31 mouse cellular contexts compared by ENCODE assay signal in genomic region chr10:33082961-33083626, GRCm38 (mm10). TPM values are rescaled to one million over a fixed set of nuclear protein-coding genes. Genes with fewer than 3 reads are reported as not detected.
DNase-seq lines count a peak whose midpoint lies in the region; ATAC-seq and TF ChIP-seq lines count a peak whose summit lies in the region.
"Had no signal": no experiment of that assay in that cellular context is flagged by ENCODE, and none has a peak within 500 bp of the region (broad histone marks: within the 10 kb centered on the region; RNA-seq: fewer than 3 reads in every experiment).

No protein-coding gene starts in this region.

- 0 out of 2 replicates have a peak, but pooled peaks have one; percentile 7 for ATAC-seq in forebrain, embryonic 14.5 days
- no peak for ATAC-seq in forebrain, embryonic 16.5 days
- peak; percentile 55; the same call in 1 of the 2 replicates for ATAC-seq in heart, embryonic 12.5 days (ENCODE audit: insufficient number of reproducible peaks, low FRiP score)
- ATAC-seq in hindbrain, embryonic 11.5 days (ENCODE audit: low FRiP score), result no peak
- ATAC-seq: CD4-positive, CD25-positive, alpha-beta regulatory T cell, adult 4 months; hindbrain, embryonic 16.5 days; intestine, embryonic 16.5 days; Patski had no signal

- no peak overlapping the region for H3K4me3 ChIP-seq in forebrain, embryonic 14.5 days (ENCODE audit: low read depth, low read length)
- H3K4me3 ChIP-seq in forebrain, embryonic 16.5 days (replicated peaks; ENCODE audit: low read length), result no peak overlapping the region
- peak overlapping the region; percentile 45 for H3K4me3 ChIP-seq in heart, embryonic 12.5 days
- peak overlapping the region; percentile 14 for H3K4me3 ChIP-seq in myocyte
- H3K4me3 ChIP-seq in hindbrain, embryonic 11.5 days (ENCODE audit: low read depth, low read length), result no peak overlapping the region
- H3K4me3 ChIP-seq: embryonic facial prominence, embryonic 13.5 days; kidney, embryonic 15.5 days; left cerebral cortex, adult 2 months; limb, embryonic 12.5 days; liver, embryonic 13.5 days; midbrain, embryonic 10.5 days; neural tube, embryonic 12.5 days had no signal

- H3ac ChIP-seq in myocyte (ENCODE audit: control insufficient read depth, insufficient read length), result no peak overlapping the region

- 89% methylated on average over 1 of the region's 1 CpGs for whole genome bisulfite sequencing in forebrain, embryonic 14.5 days
- 92% methylated on average over 1 of the region's 1 CpGs for WGBS in forebrain, embryonic 16.5 days
- 51% methylated on average over 1 of the region's 1 CpGs for WGBS in heart, embryonic 12.5 days
- WGBS in hindbrain, embryonic 11.5 days, result 90% methylated on average over 1 of the region's 1 CpGs

- H3K9ac ChIP-seq in forebrain, embryonic 14.5 days (ENCODE audit: low read length), result no peak overlapping the region
- no peak overlapping the region for H3K9ac ChIP-seq in forebrain, embryonic 16.5 days (replicated peaks; ENCODE audit: low read depth, low read length)
- H3K9ac ChIP-seq in heart, embryonic 12.5 days, result peak overlapping the region; percentile 60
- H3K9ac ChIP-seq in hindbrain, embryonic 11.5 days (ENCODE audit: low read depth, low read length), result no peak overlapping the region
- H3K9ac ChIP-seq: embryonic facial prominence, embryonic 13.5 days; kidney, embryonic 15.5 days; limb, embryonic 12.5 days; liver, embryonic 13.5 days; lung, embryonic 14.5 days; neural tube, embryonic 12.5 days had no signal

- H3K36me3 ChIP-seq in forebrain, embryonic 14.5 days (ENCODE audit: control insufficient read depth, insufficient read depth, low read length), result no peaks in the 10 kb centered on the region
- H3K36me3 ChIP-seq in forebrain, embryonic 16.5 days (ENCODE audit: control insufficient read depth, insufficient read depth), result no peaks in the 10 kb centered on the region
- no peaks in the 10 kb centered on the region for H3K36me3 ChIP-seq in heart, embryonic 12.5 days
- H3K36me3 ChIP-seq in myocyte (ENCODE audit: control insufficient read depth, insufficient read depth), result no peaks in the 10 kb centered on the region
- no peaks in the 10 kb centered on the region for H3K36me3 ChIP-seq in hindbrain, embryonic 11.5 days (ENCODE audit: control insufficient read depth, insufficient read depth, low read length)
- H3K36me3 ChIP-seq: embryonic facial prominence, embryonic 13.5 days; kidney, embryonic 15.5 days; limb, embryonic 12.5 days; liver, embryonic 13.5 days; midbrain, embryonic 10.5 days; neural tube, embryonic 12.5 days had no signal

- no peaks in the 10 kb centered on the region for H3K9me3 ChIP-seq in forebrain, embryonic 14.5 days (replicated peaks; ENCODE audit: control insufficient read depth, low read length)
- no peaks in the 10 kb centered on the region for H3K9me3 ChIP-seq in forebrain, embryonic 16.5 days (ENCODE audit: control insufficient read depth, low read length)
- H3K9me3 ChIP-seq in heart, embryonic 12.5 days (replicated peaks), result no peaks in the 10 kb centered on the region
- H3K9me3 ChIP-seq in hindbrain, embryonic 11.5 days (ENCODE audit: control insufficient read depth, low read length), result no peaks in the 10 kb centered on the region
- H3K9me3 ChIP-seq: embryonic facial prominence, embryonic 13.5 days; kidney, embryonic 15.5 days; limb, embryonic 12.5 days; liver, embryonic 13.5 days; midbrain, embryonic 10.5 days; neural tube, embryonic 12.5 days had no signal

- H3K4me2 ChIP-seq in forebrain, embryonic 14.5 days (ENCODE audit: low read length), result no peak overlapping the region
- no peak overlapping the region for H3K4me2 ChIP-seq in forebrain, embryonic 16.5 days (ENCODE audit: low read length)
- H3K4me2 ChIP-seq in heart, embryonic 12.5 days, result peak overlapping the region; percentile 46
- peak overlapping the region; percentile 66 for H3K4me2 ChIP-seq in myocyte (ENCODE audit: low read depth)
- H3K4me2 ChIP-seq in hindbrain, embryonic 11.5 days (replicated peaks; ENCODE audit: low read depth, low read length), result no peak overlapping the region
- H3K4me2 ChIP-seq: embryonic facial prominence, embryonic 13.5 days; kidney, embryonic 15.5 days; limb, embryonic 12.5 days; liver, embryonic 13.5 days; lung, embryonic 14.5 days; neural tube, embryonic 12.5 days had no signal

- DNase-seq in forebrain, embryonic 14.5 days (ENCODE audit: low spot score), result no peak
- DNase-seq in heart, adult 18-20 months, result peak; percentile 36
- DNase-seq in heart, postnatal 25 days (ENCODE audit: low spot score), result no peak
- DNase-seq in left cerebral cortex, adult 9 months (ENCODE audit: low spot score in 2 of 2), result no peak
- no peak for DNase-seq in hindbrain, embryonic 11.5 days (ENCODE audit: low spot score)
- DNase-seq: adrenal gland, adult 8-10 months; cerebellum, postnatal 14 days; kidney, postnatal 4 days; layer of hippocampus, adult 9-11 months; liver, embryonic 13.5 days; lung, postnatal 4 days; right cerebral cortex, adult 18-20 months; thymus, postnatal 14 days had no signal

- TF ChIP-seq POLR2A in myocyte (IDR thresholded peaks at IDR 0.05; ENCODE audit: insufficient read length, low read depth), result no peak

- no peak overlapping the region for H3K27ac ChIP-seq in forebrain, embryonic 14.5 days (ENCODE audit: low read depth, low read length)
- no peak overlapping the region for H3K27ac ChIP-seq in forebrain, embryonic 16.5 days (ENCODE audit: low read length)
- peak overlapping the region; percentile 93 for H3K27ac ChIP-seq in heart, embryonic 12.5 days (ENCODE audit: poor library complexity, severe bottlenecking)
- no peak overlapping the region for H3K27ac ChIP-seq in hindbrain, embryonic 11.5 days (ENCODE audit: low read depth, low read length)
- H3K27ac ChIP-seq: embryonic facial prominence, embryonic 13.5 days; kidney, embryonic 15.5 days; left cerebral cortex, adult 2 months; limb, embryonic 12.5 days; liver, embryonic 13.5 days; midbrain, embryonic 10.5 days; neural tube, embryonic 12.5 days had no signal

- H3K4me1 ChIP-seq in forebrain, embryonic 14.5 days (ENCODE audit: control insufficient read depth, insufficient read depth, low read length), result 0 out of 2 replicates have a peak, but pooled peaks cover 2% of the 10 kb centered on the region
- H3K4me1 ChIP-seq in forebrain, embryonic 16.5 days (replicated peaks; ENCODE audit: control insufficient read depth, insufficient read depth, low read length), result peaks cover 7% of the 10 kb centered on the region
- H3K4me1 ChIP-seq in heart, embryonic 12.5 days (replicated peaks), result no peaks in the 10 kb centered on the region
- H3K4me1 ChIP-seq in hindbrain, embryonic 11.5 days (replicated peaks; ENCODE audit: control insufficient read depth, insufficient read depth, low read length), result no peaks in the 10 kb centered on the region
- H3K4me1 ChIP-seq: embryonic facial prominence, embryonic 13.5 days; kidney, embryonic 15.5 days; limb, embryonic 12.5 days; liver, embryonic 13.5 days; midbrain, embryonic 10.5 days; neural tube, embryonic 12.5 days had no signal

- intact Hi-C loops in heart, postnatal 25 days (cut with DNase I), result loop anchor here (10.0 kb wide), 2 partner anchors 172 to 188 kb away; partner anchors contain the start of gene Nkain2

- H3K27me3 ChIP-seq in forebrain, embryonic 14.5 days (replicated peaks; ENCODE audit: control insufficient read depth, insufficient read depth, low read length), result no peaks in the 10 kb centered on the region
- H3K27me3 ChIP-seq in forebrain, embryonic 16.5 days (replicated peaks; ENCODE audit: control insufficient read depth, insufficient read depth, low read length), result no peaks in the 10 kb centered on the region
- no peaks in the 10 kb centered on the region for H3K27me3 ChIP-seq in heart, embryonic 12.5 days (replicated peaks)
- no peaks in the 10 kb centered on the region for H3K27me3 ChIP-seq in myocyte (ENCODE audit: control insufficient read depth, insufficient read depth, insufficient read length)
- H3K27me3 ChIP-seq in hindbrain, embryonic 11.5 days (ENCODE audit: control insufficient read depth, insufficient read depth, low read length), result no peaks in the 10 kb centered on the region
- H3K27me3 ChIP-seq: embryonic facial prominence, embryonic 13.5 days; kidney, embryonic 15.5 days; limb, embryonic 12.5 days; liver, embryonic 13.5 days; neural tube, embryonic 12.5 days; Patski had no signal

- no peaks in the 10 kb centered on the region for H3K79me2 ChIP-seq in myocyte (ENCODE audit: control insufficient read depth, insufficient read depth)

TF ChIP-seq in myocyte, 11 proteins besides CTCF, POLR2A, EP300 and RAD21:
- peak; percentile 86 for TF ChIP-seq SRF (IDR thresholded peaks at IDR 0.05; ENCODE audit: control insufficient read depth, insufficient read length, low read depth)
- TF ChIP-seq MAX (IDR thresholded peaks at IDR 0.05; ENCODE audit: low read depth), result no peak

RNA-seq across cellular contexts. Expression of gene Trdn, which starts 2.7 kb away (rescaled TPM):
- polyA plus RNA-seq in forebrain, embryonic 14.5 days (2014; fragmentation: Nextera tagmentation; extraction: Ambion mirVana), result not detected in 2 replicates
- polyA plus RNA-seq in forebrain, embryonic 16.5 days (2015; fragmentation: Nextera tagmentation; extraction: Ambion mirVana), result 0.21 and 0.33 TPM in 2 replicates
- total RNA-seq in heart, adult 18-20 months (2021), result 100 to 1,000 TPM; 298 to 299 TPM
- 100 to 1,000 TPM; 348 to 359 TPM for total RNA-seq in heart, postnatal 25 days (2021)
- 196 and 209 TPM in 2 replicates for polyA plus RNA-seq in heart, embryonic 12.5 days (2016; fragmentation: Nextera tagmentation; extraction: Ambion mirVana)
- polyA plus RNA-seq in myocyte (2012; fragmentation: generic; extraction: Trizol), result 10.8 TPM
- polyA plus RNA-seq in hindbrain, embryonic 11.5 days (2014; fragmentation: Nextera tagmentation; extraction: Ambion mirVana), result 0.33 and 0.42 TPM in 2 replicates
- total RNA-seq: adrenal gland, adult 8-10 months; ES-E14; monocyte, adult 5-6 weeks had no signal
- polyA plus RNA-seq: brain, embryonic 14.5 days; CD4-positive, CD25-positive, alpha-beta regulatory T cell, adult 4 months; hindbrain, embryonic 16.5 days; intestine, embryonic 16.5 days; midbrain, embryonic 10.5 days; Patski; small intestine, adult 2 months had no signal

Comparison
In these comparisons a context has a peak if more than half of its experiments do, and no peak if none do; other contexts are left out.
1. ATAC-seq: peak in forebrain, embryonic 14.5 days (single experiment) and heart, embryonic 12.5 days (single experiment); none in forebrain, embryonic 16.5 days (single experiment) and hindbrain, embryonic 11.5 days (single experiment).
2. DNase-seq: peak in heart, adult 18-20 months (2 of 2); none in forebrain, embryonic 14.5 days (single experiment), heart, postnatal 25 days (single experiment), left cerebral cortex, adult 9 months (0 of 2) and hindbrain, embryonic 11.5 days (single experiment).
3. H3K4me2 ChIP-seq: peak in heart, embryonic 12.5 days (single experiment) and myocyte (single experiment); none in forebrain, embryonic 14.5 days (single experiment), forebrain, embryonic 16.5 days (single experiment) and hindbrain, embryonic 11.5 days (single experiment).
4. H3K4me3 ChIP-seq: peak in heart, embryonic 12.5 days (single experiment) and myocyte (single experiment); none in forebrain, embryonic 14.5 days (single experiment), forebrain, embryonic 16.5 days (single experiment) and hindbrain, embryonic 11.5 days (single experiment).
5. RNA of gene Trdn, which starts 2.7 kb away (polyA plus RNA-seq): 196 to 209 TPM in heart, embryonic 12.5 days; 10.8 TPM in myocyte (single experiment), 0.33 to 0.42 TPM in hindbrain, embryonic 11.5 days, 0.21 to 0.33 TPM in forebrain, embryonic 16.5 days and not detected in forebrain, embryonic 14.5 days; every median in the first group is over 10 times any median in the second.